Mouse (Mus musculus) lung, adult 2 months (tissue): ENCODE measurements at regions not wholly inside any gene's neighbourhood (a gene's known extent, or its start where the extent isn't known, plus 50 kb on each side); places are given as distances from the start of the nearest gene placed in this dataset.

Experiments
- CTCF ChIP-seq: fragments of 200-500 bp; IDR thresholded peaks from 2 replicates; pipeline ENCODE4 v1.5.1; 2011; ENCODE audit warnings: mild to moderate bottlenecking, low read length, control low read depth; ENCODE audit not compliant: insufficient read depth
- POLR2A ChIP-seq: fragments of 200-500 bp; IDR thresholded peaks from 2 replicates; pipeline ENCODE4 v1.6.1; 2011; ENCODE audit warnings: low read depth, mild to moderate bottlenecking, control low read depth, low read length, borderline replicate concordance; ENCODE audit errors: extremely low read depth

- TF ChIP-seq CTCF, result no peak
- no peak for TF ChIP-seq POLR2A
Observed at GRCm38 (mm10) chr3:34504573-34504894, 145.7 kb upstream of the Sox2 start.
